Mouse (Mus musculus): ENCODE results near the gene Parn. TPM values are rescaled to one million over a fixed set of nuclear protein-coding genes. Genes with fewer than 3 reads are reported as not detected.
"Not testable (repeated sequence)": the region's sequence is repeated elsewhere in the genome, so short reads cannot be mapped to it uniquely, and the experiment has no call there.

Gene Parn
- total RNA-seq, 2 experiments from 2014 or later = 21.0 to 22.8 TPM

GRCm38 (mm10) chr16:13669282-13669681 is 1.3 kb upstream of the Parn start:
- intact Hi-C loops (cut with DNase I) = no loop called here
- no peak for DNase-seq (ENCODE audit: extremely low spot score in 1 of 2, low spot score in 2 of 2)
- Histone ChIP-seq H3K27ac (no peak overlapping the region), H3K4me3 (no peak overlapping the region)
- TF ChIP-seq CTCF (IDR thresholded peaks at IDR 0.05) = no peak

DNA sequence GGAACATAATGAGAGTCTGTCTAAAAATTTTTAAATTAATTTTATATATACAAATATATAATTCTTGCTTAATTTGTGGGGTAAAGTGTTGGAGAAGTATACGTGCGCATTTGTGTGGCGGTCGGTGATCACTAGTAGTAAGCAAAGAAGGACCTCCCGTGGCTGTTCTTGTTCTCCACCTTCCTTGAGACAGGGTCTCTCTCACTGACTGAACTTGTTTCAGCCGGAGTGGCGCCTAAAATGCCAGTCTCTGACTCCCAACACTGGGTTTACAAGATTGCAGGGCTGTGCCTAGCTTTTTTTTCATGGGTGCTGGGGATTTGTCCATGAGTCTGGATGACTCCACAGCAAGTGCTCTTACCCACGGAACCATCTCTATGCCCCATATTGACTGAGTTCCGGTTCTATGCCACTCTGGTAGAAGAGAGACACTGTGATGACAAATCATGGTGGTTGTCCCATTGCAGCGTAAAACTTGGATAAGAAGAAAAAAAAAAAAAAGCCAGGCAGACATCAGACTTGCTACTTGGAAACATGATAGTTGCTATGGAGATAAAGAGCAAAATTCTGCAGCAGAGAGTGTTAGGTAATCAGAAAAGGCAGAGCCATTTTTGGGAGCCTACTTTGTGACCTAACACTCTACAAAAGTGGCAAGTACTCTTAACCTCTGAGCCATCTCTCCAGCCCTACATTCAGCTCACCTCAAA is 585 bp upstream of the Parn start:
- TF ChIP-seq CTCF (IDR thresholded peaks at IDR 0.05) = no peak
- Histone ChIP-seq H3K4me3 (peak overlapping the region; percentile 79), H3K27ac (peak overlapping the region; percentile 95)
- intact Hi-C loops (cut with DNase I) = no loop called here
- DNase-seq (ENCODE audit: extremely low spot score in 1 of 2, low spot score in 2 of 2) = no peak

GRCm38 (mm10) chr16:13660736-13661135 is 7.2 kb downstream of the Parn start:
- DNase-seq (ENCODE audit: extremely low spot score in 1 of 2, low spot score in 2 of 2) = no peak
- H3K27ac ChIP-seq = no peak overlapping the region
- no peak overlapping the region for H3K4me3 ChIP-seq
- no peak for TF ChIP-seq CTCF (IDR thresholded peaks at IDR 0.05)
- intact Hi-C loops (cut with DNase I) = no loop called here

- no peak for DNase-seq (ENCODE audit: extremely low spot score in 1 of 2, low spot score in 2 of 2)
- intact Hi-C loops (cut with DNase I) = no loop called here
- TF ChIP-seq CTCF (IDR thresholded peaks at IDR 0.05) = no peak
- Histone ChIP-seq H3K27ac (no peak overlapping the region), H3K4me3 (no peak overlapping the region)
Measured at GRCm38 (mm10) chr16:13658886-13659285, 9.1 kb downstream of the Parn start.

GRCm38 (mm10) chr16:13645930-13646329 is 22.0 kb downstream of the Parn start:
- no peak for TF ChIP-seq CTCF (IDR thresholded peaks at IDR 0.05)
- Histone ChIP-seq H3K4me3 (no peak overlapping the region), H3K27ac (no peak overlapping the region)
- intact Hi-C loops (cut with DNase I) = no loop called here
- no peak for DNase-seq (ENCODE audit: extremely low spot score in 1 of 2, low spot score in 2 of 2)

GRCm38 (mm10) chr16:13644474-13644873 is 23.5 kb downstream of the Parn start:
- no peak for DNase-seq (ENCODE audit: extremely low spot score in 1 of 2, low spot score in 2 of 2)
- intact Hi-C loops (cut with DNase I) = no loop called here
- no peak for TF ChIP-seq CTCF (IDR thresholded peaks at IDR 0.05)
- H3K4me3 ChIP-seq = no peak overlapping the region
- no peak overlapping the region for H3K27ac ChIP-seq

- peak; percentile 41 for TF ChIP-seq CTCF (IDR thresholded peaks at IDR 0.05)
- DNase-seq (ENCODE audit: extremely low spot score in 1 of 2, low spot score in 2 of 2) = no peak
- Histone ChIP-seq H3K4me3 (no peak overlapping the region), H3K27ac (no peak overlapping the region)
- intact Hi-C loops (cut with DNase I) = no loop called here
Measured at GRCm38 (mm10) chr16:13640064-13640463, 27.9 kb downstream of the Parn start.

- no peak for DNase-seq (ENCODE audit: extremely low spot score in 1 of 2, low spot score in 2 of 2)
- Histone ChIP-seq H3K27ac (no peak overlapping the region), H3K4me3 (no peak overlapping the region)
- intact Hi-C loops (cut with DNase I) = no loop called here
- no peak for TF ChIP-seq CTCF (IDR thresholded peaks at IDR 0.05)
Measured at GRCm38 (mm10) chr16:13639508-13639907, 28.5 kb downstream of the Parn start.

GRCm38 (mm10) chr16:13638198-13638597 is 29.8 kb downstream of the Parn start:
- intact Hi-C loops (cut with DNase I); DNase-seq (ENCODE audit: extremely low spot score in 1 of 2, low spot score in 2 of 2); H3K4me3 ChIP-seq; H3K27ac ChIP-seq: not testable (repeated sequence)

- intact Hi-C loops (cut with DNase I) = loop anchor here (5.0 to 10.0 kb wide), 3 partner anchors 96 to 514 kb away; no protein-coding TSS in a partner anchor
- peak; percentile 53 for TF ChIP-seq CTCF (IDR thresholded peaks at IDR 0.05)
- no peak overlapping the region for H3K27ac ChIP-seq
- DNase-seq (ENCODE audit: extremely low spot score in 1 of 2, low spot score in 2 of 2) = no peak
- H3K4me3 ChIP-seq = no peak overlapping the region
Measured at GRCm38 (mm10) chr16:13628345-13628744, 39.6 kb downstream of the Parn start.

GRCm38 (mm10) chr16:13621745-13622507 is 46.0 kb downstream of the Parn start:
- no peak for TF ChIP-seq CTCF (IDR thresholded peaks at IDR 0.05)
- DNase-seq (ENCODE audit: extremely low spot score in 1 of 2, low spot score in 2 of 2) = no peak
- Histone ChIP-seq H3K4me3 (no peak overlapping the region), H3K27ac (no peak overlapping the region)
- intact Hi-C loops (cut with DNase I) = loop anchor here (10.0 kb wide), 1 partner anchor 507 kb away; no protein-coding TSS in a partner anchor

GRCm38 (mm10) chr16:13620194-13620593 is 47.8 kb downstream of the Parn start:
- intact Hi-C loops (cut with DNase I) = loop anchor here (10.0 kb wide), 1 partner anchor 505 kb away; no protein-coding TSS in a partner anchor
- Histone ChIP-seq H3K4me3 (no peak overlapping the region), H3K27ac (no peak overlapping the region)
- no peak for DNase-seq (ENCODE audit: extremely low spot score in 1 of 2, low spot score in 2 of 2)
- TF ChIP-seq CTCF (IDR thresholded peaks at IDR 0.05) = no peak

Measured in left cerebral cortex, adult 2 months (tissue).